Mouse (Mus musculus) heart, postnatal 0 days (tissue): ENCODE data around the gene Zfp362.

Source experiments
- CTCF ChIP-seq: IDR thresholded peaks from 2 replicates; pipeline ENCODE4 v1.5.1; 2016; ENCODE audit warnings: antibody characterized with exemption, control low read depth, low read depth
- EP300 ChIP-seq: IDR thresholded peaks from 2 replicates; pipeline ENCODE4 v1.6.1; 2016; ENCODE audit warnings: antibody characterized with exemption, low read depth

DNA sequence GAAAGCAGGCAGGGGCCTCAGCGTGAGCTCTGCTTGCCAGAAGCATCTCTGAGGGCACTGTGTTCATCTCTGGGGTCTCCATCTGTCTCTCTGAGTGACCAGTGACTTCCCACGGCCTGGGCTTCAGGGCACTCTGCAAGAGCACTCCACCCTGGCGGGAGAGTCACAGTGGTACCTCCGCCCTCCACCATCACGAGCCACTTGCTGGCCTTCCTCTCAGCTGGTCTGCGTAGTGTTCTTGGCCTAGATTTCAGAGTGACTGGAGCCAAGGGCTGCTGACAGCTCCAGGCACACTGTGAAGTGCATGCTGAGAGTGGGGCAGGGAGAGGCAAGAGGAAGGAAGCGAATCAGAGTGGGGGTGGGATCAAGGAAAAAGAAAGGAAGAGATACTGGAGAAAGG, 81.8 kb downstream of the Zfp362 start:
- TF ChIP-seq CTCF (no peak), EP300 (no peak)
